Mouse (Mus musculus) heart, embryonic 11.5 days (tissue): ENCODE measurements around the gene Nmd3. TPM values are rescaled to one million over a fixed set of nuclear protein-coding genes. Genes with fewer than 3 reads are reported as not detected.

ENCODE experiments used
- ATAC-seq: fragments of 200-750 bp; cut with Nextera tagmentation; replicated peaks from 2 replicates; pipeline ENCODE4 v1.8.0; 2017; ENCODE audit warnings: moderate library complexity; ENCODE audit not compliant: insufficient number of reproducible peaks, low FRiP score, low TSS enrichment
- H3K27ac ChIP-seq: fragments of 300-500 bp; sonication (generic); 2 replicates; pipeline ENCODE4 v1.5.1; 2014; ENCODE audit warnings: mild to moderate bottlenecking, low read depth, low read length
- H3K27me3 ChIP-seq: fragments of 300-500 bp; sonication (generic); 2 replicates; pipeline ENCODE4 v1.6.1; 2014; ENCODE audit warnings: mild to moderate bottlenecking, low read length, mixed read lengths; ENCODE audit not compliant: control insufficient read depth, insufficient read depth
- H3K36me3 ChIP-seq: fragments of 300-500 bp; sonication (generic); 2 replicates; pipeline ENCODE4 v1.6.1; 2014; ENCODE audit warnings: mild to moderate bottlenecking, low read length, moderate library complexity, mixed read lengths; ENCODE audit not compliant: control insufficient read depth, insufficient read depth
- H3K4me1 ChIP-seq: fragments of 300-500 bp; sonication (generic); 2 replicates; pipeline ENCODE4 v1.6.1; 2014; ENCODE audit warnings: low read length; ENCODE audit not compliant: control insufficient read depth, insufficient read depth
- H3K4me2 ChIP-seq: fragments of 300-500 bp; sonication (generic); 2 replicates; pipeline ENCODE4 v1.6.1; 2014; ENCODE audit warnings: mild to moderate bottlenecking, moderate library complexity
- H3K4me3 ChIP-seq: fragments of 300-500 bp; sonication (generic); 2 replicates; pipeline ENCODE4 v1.5.1; 2014; ENCODE audit warnings: low read depth, low read length
- H3K9ac ChIP-seq: fragments of 300-500 bp; sonication (generic); 2 replicates; pipeline ENCODE4 v1.6.1; 2014; ENCODE audit warnings: mild to moderate bottlenecking, low read depth, low read length, moderate library complexity
- H3K9me3 ChIP-seq: fragments of 300-500 bp; sonication (generic); replicated peaks from 2 replicates; pipeline ENCODE4 v1.6.1; 2016; ENCODE audit warnings: low read length; ENCODE audit not compliant: control insufficient read depth
- WGBS: fragments of 180-500 bp; shearing (Covaris S2); extraction: QIAGEN DNeasy Blood & Tissue Kit; methylation state at CpG from one replicate; pipeline ENCODE4 v1.1.7; 2014; ENCODE audit not compliant: insufficient replicate concordance; 5-methylcytosine and 5-hydroxymethylcytosine counted together
- polyA plus RNA-seq: library from polyadenylated mRNA; unstranded; fragments of >200 nt; fragmentation: Nextera tagmentation; extraction: Ambion mirVana; gene quantifications from 2 replicates; pipeline ENCODE4 v1.2.1, GENCODE M21; 2014

Gene Nmd3
- polyA plus RNA-seq, 1 experiment from 2014 or later = 104 TPM

- no peak overlapping the region for H3K27ac ChIP-seq
- no peaks in the 10 kb centered on the region for H3K9me3 ChIP-seq
- no peaks in the 10 kb centered on the region for H3K4me1 ChIP-seq
- H3K4me2 ChIP-seq = no peak overlapping the region
- ATAC-seq = no peak
- H3K9ac ChIP-seq = no peak overlapping the region
- no peak overlapping the region for H3K4me3 ChIP-seq
- WGBS = 93% methylated on average over 4 of the region's 4 CpGs
- H3K27me3 ChIP-seq = no peaks in the 10 kb centered on the region
- H3K36me3 ChIP-seq = no peaks in the 10 kb centered on the region; the same call in 1 of the 2 replicates
Measured at GRCm38 (mm10) chr3:69769150-69769549, 47.4 kb downstream of the Nmd3 start.

DNA sequence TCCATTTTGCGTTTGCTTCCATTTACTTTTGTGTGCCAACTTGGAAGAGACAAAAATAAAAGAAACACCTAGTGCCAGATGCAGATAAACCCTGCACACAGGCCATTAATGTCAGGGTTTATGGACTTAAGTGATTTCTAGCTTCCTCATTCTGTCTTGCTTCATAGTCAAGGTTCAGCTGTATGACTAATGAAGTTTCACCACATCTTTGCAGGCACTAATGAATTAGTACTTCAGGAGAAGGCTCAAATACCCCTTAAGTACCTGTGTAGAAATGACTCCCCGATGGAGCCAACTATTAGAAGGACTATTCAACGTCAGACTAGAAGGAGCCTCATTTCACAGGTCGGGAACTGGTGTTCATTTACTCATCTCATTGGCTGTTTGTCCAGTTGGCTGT, 51.6 kb downstream of the Nmd3 start:
- 84% methylated on average over 4 of the region's 4 CpGs for WGBS

DNA sequence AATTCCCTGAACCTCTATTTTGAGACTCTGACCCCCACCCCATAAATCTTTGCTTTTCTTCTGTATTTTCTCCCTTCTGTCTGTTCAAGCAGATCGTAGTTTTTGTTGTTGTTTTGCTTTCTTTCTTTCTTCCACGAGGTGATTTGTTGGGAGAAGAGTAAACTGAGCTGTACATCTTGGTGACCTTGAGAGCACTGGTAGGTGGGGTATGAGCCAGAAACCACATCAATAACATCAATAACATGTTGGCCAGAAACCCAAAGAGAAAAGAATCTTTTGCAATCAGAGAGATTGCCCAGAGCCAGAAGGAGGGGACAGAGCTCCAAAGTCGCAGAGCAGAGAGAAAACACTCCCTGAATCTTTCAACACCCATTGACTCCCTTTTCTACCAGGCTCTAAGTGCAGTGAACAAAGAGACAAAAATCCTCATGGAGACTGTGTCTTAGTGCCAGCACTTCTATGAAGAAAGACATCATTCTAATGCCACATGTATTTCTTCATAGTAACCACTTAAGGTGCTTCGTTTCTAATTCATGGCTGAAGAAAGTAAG, 57.5 kb downstream of the Nmd3 start:
- Histone ChIP-seq H3K27me3 (no peaks in the 10 kb centered on the region), H3K36me3 (no peaks in the 10 kb centered on the region), H3K4me2 (no peak overlapping the region), H3K9me3 (no peaks in the 10 kb centered on the region), H3K4me3 (no peak overlapping the region), H3K9ac (no peak overlapping the region), H3K4me1 (no peaks in the 10 kb centered on the region), H3K27ac (no peak overlapping the region)
- WGBS = 71% methylated on average over 4 of the region's 4 CpGs
- ATAC-seq = no peak

More for the DNA sequence above, 51.6 kb downstream of the Nmd3 start:
- no peaks in the 10 kb centered on the region for H3K27me3 ChIP-seq
- H3K4me3 ChIP-seq = no peak overlapping the region
- H3K36me3 ChIP-seq = no peaks in the 10 kb centered on the region
- H3K9me3 ChIP-seq = no peaks in the 10 kb centered on the region
- H3K4me2 ChIP-seq = no peak overlapping the region
- H3K4me1 ChIP-seq = no peaks in the 10 kb centered on the region
- no peak overlapping the region for H3K27ac ChIP-seq
- H3K9ac ChIP-seq = no peak overlapping the region
- no peak for ATAC-seq

- Histone ChIP-seq H3K4me2 (no peak overlapping the region), H3K9me3 (no peaks in the 10 kb centered on the region), H3K27ac (no peak overlapping the region), H3K4me3 (no peak overlapping the region), H3K27me3 (no peaks in the 10 kb centered on the region), H3K36me3 (no peaks in the 10 kb centered on the region), H3K4me1 (no peaks in the 10 kb centered on the region), H3K9ac (no peak overlapping the region)
- 73% methylated on average over 3 of the region's 3 CpGs for WGBS
- ATAC-seq = no peak
Measured at GRCm38 (mm10) chr3:69792823-69793417, 71.1 kb downstream of the Nmd3 start.

- no peaks in the 10 kb centered on the region for H3K4me1 ChIP-seq
- H3K9ac ChIP-seq = no peak overlapping the region
- no peak overlapping the region for H3K27ac ChIP-seq
- H3K4me2 ChIP-seq = no peak overlapping the region
- no peak overlapping the region for H3K4me3 ChIP-seq
- ATAC-seq = no peak
- H3K27me3 ChIP-seq = no peaks in the 10 kb centered on the region
- H3K9me3 ChIP-seq = no peaks in the 10 kb centered on the region
- H3K36me3 ChIP-seq = no peaks in the 10 kb centered on the region
- WGBS = 77% methylated on average over 4 of the region's 4 CpGs
Measured at GRCm38 (mm10) chr3:69797533-69797932, 75.7 kb downstream of the Nmd3 start.

DNA sequence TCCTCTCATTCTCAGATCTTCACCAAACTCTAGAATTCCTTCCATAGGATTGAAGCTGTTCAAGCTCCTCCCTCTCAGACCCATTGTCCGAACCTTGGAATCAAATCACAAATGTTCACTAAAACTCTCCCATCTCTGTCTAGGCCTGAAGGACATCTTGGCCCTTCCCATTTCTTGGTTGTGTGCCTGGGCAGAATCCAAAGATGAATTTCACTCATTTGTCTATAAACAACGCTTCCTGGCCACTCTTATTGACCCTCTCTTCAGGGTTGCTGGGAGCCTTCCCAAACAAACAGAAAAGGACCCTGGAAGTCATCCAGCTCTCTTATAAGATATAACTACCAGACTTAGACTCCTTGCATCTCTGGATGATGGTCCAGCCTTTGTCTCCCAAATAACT, 76.2 kb downstream of the Nmd3 start:
- Histone ChIP-seq H3K36me3 (no peaks in the 10 kb centered on the region), H3K27ac (no peak overlapping the region), H3K9me3 (no peaks in the 10 kb centered on the region), H3K9ac (no peak overlapping the region), H3K4me2 (no peak overlapping the region), H3K4me3 (no peak overlapping the region), H3K27me3 (no peaks in the 10 kb centered on the region), H3K4me1 (no peaks in the 10 kb centered on the region)
- ATAC-seq = no peak
- WGBS = 79% methylated on average over 2 of the region's 2 CpGs

DNA sequence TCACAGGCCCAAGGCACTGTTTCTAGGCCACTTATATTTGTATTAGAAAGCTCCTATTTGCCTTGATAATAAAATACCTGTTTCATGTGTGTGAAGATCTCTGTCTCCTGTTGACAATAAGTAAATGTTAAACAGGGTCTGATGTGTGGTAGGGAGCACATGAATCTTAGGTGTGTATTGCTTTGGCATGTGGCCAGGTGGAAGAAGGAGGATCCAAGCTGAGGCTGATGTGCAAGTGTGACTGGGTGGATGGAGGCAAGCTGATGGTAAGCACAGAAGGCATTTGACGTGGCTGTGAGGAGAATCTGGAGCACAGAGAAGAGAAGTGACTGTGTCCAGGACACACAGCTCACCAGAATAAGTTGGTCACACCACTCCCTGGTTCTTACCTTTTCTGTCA, 77.3 kb downstream of the Nmd3 start:
- no peak for ATAC-seq
- no peak overlapping the region for H3K4me2 ChIP-seq
- 76% methylated on average over 1 of the region's 1 CpGs for WGBS
- H3K36me3 ChIP-seq = no peaks in the 10 kb centered on the region
- no peaks in the 10 kb centered on the region for H3K4me1 ChIP-seq
- H3K9me3 ChIP-seq = no peaks in the 10 kb centered on the region
- H3K27ac ChIP-seq = no peak overlapping the region
- no peak overlapping the region for H3K9ac ChIP-seq
- H3K4me3 ChIP-seq = no peak overlapping the region
- H3K27me3 ChIP-seq = no peaks in the 10 kb centered on the region

DNA sequence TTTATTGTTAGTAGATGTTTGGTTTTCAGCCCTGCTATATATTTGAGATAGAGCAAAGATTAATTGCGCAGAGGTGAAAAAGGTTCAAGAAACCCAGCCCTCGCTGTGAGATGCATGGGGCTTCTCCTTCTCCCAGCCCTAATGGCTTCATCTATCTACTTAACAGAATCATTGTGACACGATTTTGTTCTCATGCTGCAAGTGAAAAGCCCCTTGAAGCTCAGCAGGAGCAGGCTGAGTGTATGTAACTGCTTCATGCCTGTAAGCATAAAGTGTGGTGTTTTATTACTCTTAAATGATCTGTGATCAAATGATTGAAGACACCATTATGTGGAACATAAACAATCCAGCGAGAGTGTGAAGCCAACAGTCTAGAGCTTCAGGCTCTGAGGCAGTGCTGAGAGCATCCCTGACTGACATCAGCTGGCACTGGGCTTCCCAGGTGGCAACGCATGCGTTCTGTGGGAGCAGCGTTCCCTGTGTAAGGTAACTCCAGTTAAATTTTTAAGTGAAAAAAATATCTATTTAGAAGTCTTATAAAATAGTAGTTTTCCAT, 79.1 kb downstream of the Nmd3 start:
- no peak for ATAC-seq
- no peaks in the 10 kb centered on the region for H3K36me3 ChIP-seq
- H3K4me2 ChIP-seq = no peak overlapping the region
- no peaks in the 10 kb centered on the region for H3K4me1 ChIP-seq
- no peak overlapping the region for H3K9ac ChIP-seq
- no peak overlapping the region for H3K27ac ChIP-seq
- H3K27me3 ChIP-seq = no peaks in the 10 kb centered on the region
- WGBS = 66% methylated on average over 7 of the region's 7 CpGs
- H3K9me3 ChIP-seq = no peaks in the 10 kb centered on the region
- H3K4me3 ChIP-seq = no peak overlapping the region

DNA sequence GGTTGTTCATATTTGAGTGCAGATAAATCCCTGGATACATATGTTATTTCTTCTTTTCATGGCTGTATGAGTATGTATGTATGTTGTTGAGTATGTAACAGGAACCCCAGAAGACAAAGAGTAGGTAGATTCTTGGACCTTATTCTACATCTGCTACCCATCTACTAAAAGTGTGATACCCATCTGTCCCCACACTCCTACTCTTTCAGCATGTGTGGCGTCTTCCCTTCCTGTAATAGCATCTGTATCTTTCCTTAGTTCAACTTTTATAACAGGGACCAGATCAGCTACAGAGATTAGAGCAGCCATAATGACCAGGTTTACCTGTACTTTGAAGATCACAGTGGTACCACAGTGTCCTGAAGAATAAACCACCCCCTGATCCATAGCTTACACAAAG, 81.4 kb downstream of the Nmd3 start:
- H3K9me3 ChIP-seq = no peaks in the 10 kb centered on the region
- WGBS = 82% methylated on average over 1 of the region's 1 CpGs
- H3K27ac ChIP-seq = no peak overlapping the region
- no peak overlapping the region for H3K4me2 ChIP-seq
- no peaks in the 10 kb centered on the region for H3K4me1 ChIP-seq
- no peaks in the 10 kb centered on the region for H3K27me3 ChIP-seq
- no peaks in the 10 kb centered on the region for H3K36me3 ChIP-seq
- no peak overlapping the region for H3K4me3 ChIP-seq
- H3K9ac ChIP-seq = no peak overlapping the region
- ATAC-seq = no peak
